ENCODE assay signal across 11 mouse cellular contexts in genomic region chr16:33903664-33904441, GRCm38 (mm10).
DNase-seq lines count a peak whose midpoint lies in the region; ATAC-seq lines count a peak whose summit lies in the region.
"Had no signal": no experiment of that assay in that cellular context is flagged by ENCODE, and none has a peak within 500 bp of the region (broad histone marks: within the 10 kb centered on the region; RNA-seq: fewer than 3 reads in every experiment).

No protein-coding gene starts in this region.

- peaks cover 22% of the 10 kb centered on the region for H3K4me1 ChIP-seq in heart, embryonic 13.5 days
- peaks cover 47% of the 10 kb centered on the region for H3K4me1 ChIP-seq in limb, embryonic 10.5 days
- no peaks in the 10 kb centered on the region for H3K4me1 ChIP-seq in liver, embryonic 12.5 days
- H3K4me1 ChIP-seq: liver, embryonic 13.5 days had no signal

- no peak for DNase-seq in heart, postnatal 14 days
- peak; percentile 83 for DNase-seq in 3T3-L1 (ENCODE audit: low read depth, low spot score)
- DNase-seq in adrenal gland, postnatal 14 days: peak; percentile 57
- peak; percentile 86 for DNase-seq in limb, embryonic 10.5 days (ENCODE audit: low spot score)
- DNase-seq in right cerebral cortex, postnatal 25 days: no peak
- DNase-seq: liver, embryonic 13.5 days; thymus, postnatal 36 days had no signal

- peaks cover 73% of the 10 kb centered on the region for H3K36me3 ChIP-seq in heart, embryonic 13.5 days
- H3K36me3 ChIP-seq in limb, embryonic 10.5 days: peaks cover 62% of the 10 kb centered on the region
- H3K36me3 ChIP-seq in liver, embryonic 12.5 days: peaks cover 8% of the 10 kb centered on the region
- H3K36me3 ChIP-seq: G1E had no signal

- peak overlapping the region; percentile 67 for H3K27ac ChIP-seq in heart, embryonic 13.5 days (replicated peaks)
- H3K27ac ChIP-seq in limb, embryonic 10.5 days: peak overlapping the region; percentile 87
- no peak overlapping the region for H3K27ac ChIP-seq in liver, embryonic 12.5 days
- H3K27ac ChIP-seq: liver, embryonic 13.5 days had no signal

- H3K9ac ChIP-seq in heart, embryonic 13.5 days: peak overlapping the region; percentile 30
- H3K9ac ChIP-seq in liver, embryonic 12.5 days: no peak overlapping the region
- H3K9ac ChIP-seq: liver, embryonic 13.5 days had no signal

- H3K4me2 ChIP-seq in heart, embryonic 13.5 days: no peak overlapping the region
- no peak overlapping the region for H3K4me2 ChIP-seq in liver, embryonic 12.5 days
- H3K4me2 ChIP-seq: liver, embryonic 13.5 days had no signal

- no peak for ATAC-seq in heart, embryonic 13.5 days (ENCODE audit: extremely low read depth, insufficient number of reproducible peaks, low FRiP score, low TSS enrichment)
- ATAC-seq in liver, embryonic 12.5 days: no peak
- ATAC-seq: midbrain, embryonic 16.5 days had no signal

- WGBS in heart, embryonic 13.5 days: 49% methylated on average over 11 of the region's 11 CpGs
- WGBS in limb, embryonic 10.5 days: 24% methylated on average over 11 of the region's 11 CpGs
- 69% methylated on average over 11 of the region's 11 CpGs for WGBS in liver, embryonic 12.5 days (ENCODE audit: insufficient replicate concordance)

- intact Hi-C loops in heart, postnatal 14 days (cut with DNase I): no loop called here

- H3K9me3 ChIP-seq in heart, embryonic 13.5 days: no peaks in the 10 kb centered on the region
- H3K9me3 ChIP-seq in limb, embryonic 10.5 days (replicated peaks): no peaks in the 10 kb centered on the region
- H3K9me3 ChIP-seq in liver, embryonic 12.5 days (replicated peaks): no peaks in the 10 kb centered on the region
- H3K9me3 ChIP-seq: G1E; liver, embryonic 13.5 days had no signal

- H3K4me3 ChIP-seq in heart, embryonic 13.5 days: no peak overlapping the region
- peak overlapping the region; percentile 19 for H3K4me3 ChIP-seq in limb, embryonic 10.5 days
- H3K4me3 ChIP-seq in liver, embryonic 12.5 days: no peak overlapping the region
- H3K4me3 ChIP-seq: liver, embryonic 13.5 days had no signal

- no peaks in the 10 kb centered on the region for H3K27me3 ChIP-seq in heart, embryonic 13.5 days (replicated peaks)
- no peaks in the 10 kb centered on the region for H3K27me3 ChIP-seq in limb, embryonic 10.5 days (ENCODE audit: low read depth, poor library complexity, severe bottlenecking)
- H3K27me3 ChIP-seq in liver, embryonic 12.5 days (replicated peaks): no peaks in the 10 kb centered on the region; the same call in 1 of the 2 replicates
- H3K27me3 ChIP-seq: liver, embryonic 13.5 days had no signal

Comparison
In these comparisons a context has a peak if more than half of its experiments do, and no peak if none do; other contexts are left out.
1. DNase-seq: peak in 3T3-L1 (single experiment), adrenal gland, postnatal 14 days (single experiment) and limb, embryonic 10.5 days (single experiment); none in heart, postnatal 14 days (0 of 2) and right cerebral cortex, postnatal 25 days (single experiment).